Mouse (Mus musculus) lung, adult 2 months (tissue): ENCODE results near the gene Rars.

ENCODE experiments used
- CTCF ChIP-seq: fragments of 200-500 bp; IDR thresholded peaks from 2 replicates; pipeline ENCODE4 v1.5.1; 2011; ENCODE audit warnings: mild to moderate bottlenecking, low read length, control low read depth; ENCODE audit not compliant: insufficient read depth
- POLR2A ChIP-seq: fragments of 200-500 bp; IDR thresholded peaks from 2 replicates; pipeline ENCODE4 v1.6.1; 2011; ENCODE audit warnings: low read depth, mild to moderate bottlenecking, control low read depth, low read length, borderline replicate concordance; ENCODE audit errors: extremely low read depth

- no peak for TF ChIP-seq CTCF
- TF ChIP-seq POLR2A = no peak
Observed at GRCm38 (mm10) chr11:35783038-35783437, 51.3 kb downstream of the Rars start.
